Mouse (Mus musculus): Measurements from ENCODE around the gene Prtg. TPM values are rescaled to one million over a fixed set of nuclear protein-coding genes. Genes with fewer than 3 reads are reported as not detected.

Prtg gene
- polyA plus RNA-seq, 1 experiment from 2014 or later: 0.09 TPM

GRCm38 (mm10) chr9:72862186-72862585 is 55.5 kb downstream of the Prtg start:
- H3K9ac ChIP-seq (replicated peaks): no peak overlapping the region
- H3K36me3 ChIP-seq (replicated peaks; ENCODE audit: insufficient read depth, low read length): no peaks in the 10 kb centered on the region
- H3K4me1 ChIP-seq (ENCODE audit: insufficient read depth): no peaks in the 10 kb centered on the region
- H3K4me3 ChIP-seq (ENCODE audit: low read depth, low read length): no peak overlapping the region
- no peak for ATAC-seq
- no peak overlapping the region for H3K27ac ChIP-seq (ENCODE audit: low read depth)
- no peak overlapping the region for H3K4me2 ChIP-seq (ENCODE audit: low read depth, low read length)
- 70% methylated on average over 11 of the region's 11 CpGs for WGBS (ENCODE audit: insufficient replicate concordance)
- DNase-seq: no peak
- no peak for TF ChIP-seq EP300 (IDR thresholded peaks at IDR 0.05; ENCODE audit: low read depth)
- TF ChIP-seq CTCF (IDR thresholded peaks at IDR 0.05; ENCODE audit: low read depth): no peak
- H3K9me3 ChIP-seq (ENCODE audit: low read length): no peaks in the 10 kb centered on the region
- H3K27me3 ChIP-seq (ENCODE audit: insufficient read depth, low read length): no peaks in the 10 kb centered on the region

- Histone ChIP-seq H3K9me3 (ENCODE audit: low read length) (no peaks in the 10 kb centered on the region), H3K9ac (replicated peaks) (no peak overlapping the region), H3K36me3 (replicated peaks; ENCODE audit: insufficient read depth, low read length) (no peaks in the 10 kb centered on the region), H3K27me3 (ENCODE audit: insufficient read depth, low read length) (no peaks in the 10 kb centered on the region), H3K4me1 (ENCODE audit: insufficient read depth) (no peaks in the 10 kb centered on the region), H3K27ac (ENCODE audit: low read depth) (no peak overlapping the region), H3K4me2 (ENCODE audit: low read depth, low read length) (no peak overlapping the region), H3K4me3 (ENCODE audit: low read depth, low read length) (no peak overlapping the region)
- ATAC-seq: no peak
- no peak for DNase-seq
- no peak for TF ChIP-seq CTCF (IDR thresholded peaks at IDR 0.05; ENCODE audit: low read depth)
- no peak for TF ChIP-seq EP300 (IDR thresholded peaks at IDR 0.05; ENCODE audit: low read depth)
- WGBS (ENCODE audit: insufficient replicate concordance): 68% methylated on average over 4 of the region's 4 CpGs
Measured at GRCm38 (mm10) chr9:72862955-72863354, 56.3 kb downstream of the Prtg start.

- DNase-seq: no peak
- no peak for ATAC-seq
- H3K4me3 ChIP-seq (ENCODE audit: low read depth, low read length): no peak overlapping the region
- H3K9ac ChIP-seq (replicated peaks): no peak overlapping the region
- WGBS (ENCODE audit: insufficient replicate concordance): 75% methylated on average over 5 of the region's 5 CpGs
- no peaks in the 10 kb centered on the region for H3K9me3 ChIP-seq (ENCODE audit: low read length)
- no peak for TF ChIP-seq EP300 (IDR thresholded peaks at IDR 0.05; ENCODE audit: low read depth)
- no peak for TF ChIP-seq CTCF (IDR thresholded peaks at IDR 0.05; ENCODE audit: low read depth)
- no peak overlapping the region for H3K27ac ChIP-seq (ENCODE audit: low read depth)
- H3K4me1 ChIP-seq (ENCODE audit: insufficient read depth): no peaks in the 10 kb centered on the region
- H3K36me3 ChIP-seq (replicated peaks; ENCODE audit: insufficient read depth, low read length): no peaks in the 10 kb centered on the region
- no peak overlapping the region for H3K4me2 ChIP-seq (ENCODE audit: low read depth, low read length)
- H3K27me3 ChIP-seq (ENCODE audit: insufficient read depth, low read length): no peaks in the 10 kb centered on the region
Measured at GRCm38 (mm10) chr9:72863773-72864172, 57.1 kb downstream of the Prtg start.

GRCm38 (mm10) chr9:72867434-72867833 is 60.8 kb downstream of the Prtg start:
- no peaks in the 10 kb centered on the region for H3K27me3 ChIP-seq (ENCODE audit: insufficient read depth, low read length)
- no peak overlapping the region for H3K9ac ChIP-seq (replicated peaks)
- no peak overlapping the region for H3K4me3 ChIP-seq (ENCODE audit: low read depth, low read length)
- H3K4me1 ChIP-seq (ENCODE audit: insufficient read depth): peaks cover 6% of the 10 kb centered on the region; the same call in 1 of the 2 replicates
- H3K9me3 ChIP-seq (ENCODE audit: low read length): no peaks in the 10 kb centered on the region
- H3K4me2 ChIP-seq (ENCODE audit: low read depth, low read length): no peak overlapping the region
- no peak overlapping the region for H3K27ac ChIP-seq (ENCODE audit: low read depth)
- TF ChIP-seq CTCF (IDR thresholded peaks at IDR 0.05; ENCODE audit: low read depth) (no peak), EP300 (IDR thresholded peaks at IDR 0.05; ENCODE audit: low read depth) (no peak)
- no peaks in the 10 kb centered on the region for H3K36me3 ChIP-seq (replicated peaks; ENCODE audit: insufficient read depth, low read length)
- DNase-seq (no peak), ATAC-seq (no peak)
- WGBS (ENCODE audit: insufficient replicate concordance): 83% methylated on average over 6 of the region's 6 CpGs

- Histone ChIP-seq H3K4me3 (ENCODE audit: low read depth, low read length) (no peak overlapping the region), H3K36me3 (replicated peaks; ENCODE audit: insufficient read depth, low read length) (no peaks in the 10 kb centered on the region), H3K9me3 (ENCODE audit: low read length) (no peaks in the 10 kb centered on the region), H3K27ac (ENCODE audit: low read depth) (no peak overlapping the region), H3K9ac (replicated peaks) (no peak overlapping the region), H3K4me2 (ENCODE audit: low read depth, low read length) (no peak overlapping the region), H3K27me3 (ENCODE audit: insufficient read depth, low read length) (no peaks in the 10 kb centered on the region), H3K4me1 (ENCODE audit: insufficient read depth) (peaks cover 6% of the 10 kb centered on the region; the same call in 1 of the 2 replicates)
- TF ChIP-seq EP300 (IDR thresholded peaks at IDR 0.05; ENCODE audit: low read depth) (no peak), CTCF (IDR thresholded peaks at IDR 0.05; ENCODE audit: low read depth) (no peak)
- 73% methylated on average over 2 of the region's 2 CpGs for WGBS (ENCODE audit: insufficient replicate concordance)
- DNase-seq (no peak), ATAC-seq (no peak)
Measured at GRCm38 (mm10) chr9:72868774-72869173, 62.1 kb downstream of the Prtg start.

GRCm38 (mm10) chr9:72871506-72872297 is 65.0 kb downstream of the Prtg start:
- TF ChIP-seq EP300 (IDR thresholded peaks at IDR 0.05; ENCODE audit: low read depth): no peak
- TF ChIP-seq CTCF (IDR thresholded peaks at IDR 0.05; ENCODE audit: low read depth): no peak
- Histone ChIP-seq H3K4me3 (ENCODE audit: low read depth, low read length) (no peak overlapping the region), H3K27me3 (ENCODE audit: insufficient read depth, low read length) (no peaks in the 10 kb centered on the region), H3K4me2 (ENCODE audit: low read depth, low read length) (peak overlapping the region; percentile 49), H3K36me3 (replicated peaks; ENCODE audit: insufficient read depth, low read length) (no peaks in the 10 kb centered on the region), H3K4me1 (ENCODE audit: insufficient read depth) (peaks cover 6% of the 10 kb centered on the region; the same call in 1 of the 2 replicates), H3K9me3 (ENCODE audit: low read length) (no peaks in the 10 kb centered on the region), H3K9ac (replicated peaks) (no peak overlapping the region), H3K27ac (ENCODE audit: low read depth) (no peak overlapping the region)
- DNase-seq: no peak
- ATAC-seq: no peak
- WGBS (ENCODE audit: insufficient replicate concordance): 14% methylated on average over 13 of the region's 13 CpGs
